Mouse (Mus musculus): ENCODE measurements around the gene Pafah1b3. TPM values are rescaled to one million over a fixed set of nuclear protein-coding genes. Genes with fewer than 3 reads are reported as not detected.
"Not testable (repeated sequence)": the region's sequence is repeated elsewhere in the genome, so short reads cannot be mapped to it uniquely, and the experiment has no call there.

Pafah1b3 gene
- polyA plus RNA-seq (2012; rRNA removed), result 37.1 and 44.4 TPM in 2 replicates

- Histone ChIP-seq H3K4me3 (ENCODE audit: control insufficient read depth, low read depth, low read length) (peak within 1 kb of the TSS; percentile 99), H3K36me3 (ENCODE audit: control insufficient read depth, insufficient read depth, low read length) (no peaks in the 10 kb centered on the region; the same call in 1 of the 2 replicates), H3K27me3 (ENCODE audit: control insufficient read depth, insufficient read depth, low read length) (no peaks in the 10 kb centered on the region), H3K4me1 (ENCODE audit: control insufficient read depth, insufficient read depth, low read length) (peaks cover 21% of the 10 kb centered on the region), H3K27ac (ENCODE audit: control insufficient read depth, insufficient read depth, low read depth, low read length) (peak within 1 kb of the TSS; percentile 98)
- TF ChIP-seq CTCF (IDR thresholded peaks at IDR 0.05; ENCODE audit: control insufficient read depth, insufficient read depth, insufficient replicate concordance, low read depth, low read length), result peak; percentile 17
- TF ChIP-seq POLR2A (IDR thresholded peaks at IDR 0.05; ENCODE audit: control insufficient read depth, low read depth, low read length), result peak; percentile 35
Observed at GRCm38 (mm10) chr7:25297454-25298325, at the start of gene Pafah1b3. TSS of gene Pafah1b3 (minus strand) at chr7:25297986.

GRCm38 (mm10) chr7:25341000-25341784, 43.4 kb upstream of the Pafah1b3 start:
- H3K27me3 ChIP-seq (ENCODE audit: control insufficient read depth, insufficient read depth, low read length), result no peaks in the 10 kb centered on the region
- H3K36me3 ChIP-seq (ENCODE audit: control insufficient read depth, insufficient read depth, low read length), result no peaks in the 10 kb centered on the region
- H3K4me1 ChIP-seq (ENCODE audit: control insufficient read depth, insufficient read depth, low read length), result peaks cover 6% of the 10 kb centered on the region
- H3K4me3 ChIP-seq (ENCODE audit: control insufficient read depth, low read depth, low read length), result no peak overlapping the region
- no peak overlapping the region for H3K27ac ChIP-seq (ENCODE audit: control insufficient read depth, insufficient read depth, low read depth, low read length)
- TF ChIP-seq POLR2A (IDR thresholded peaks at IDR 0.05; ENCODE audit: control insufficient read depth, low read depth, low read length) (no peak), CTCF (IDR thresholded peaks at IDR 0.05; ENCODE audit: control insufficient read depth, insufficient read depth, insufficient replicate concordance, low read depth, low read length) (no peak)

GRCm38 (mm10) chr7:25339329-25339728, 41.5 kb upstream of the Pafah1b3 start:
- Histone ChIP-seq H3K4me1 (ENCODE audit: control insufficient read depth, insufficient read depth, low read length) (peaks cover 4% of the 10 kb centered on the region), H3K27me3 (ENCODE audit: control insufficient read depth, insufficient read depth, low read length) (no peaks in the 10 kb centered on the region), H3K4me3 (ENCODE audit: control insufficient read depth, low read depth, low read length) (no peak overlapping the region), H3K36me3 (ENCODE audit: control insufficient read depth, insufficient read depth, low read length) (no peaks in the 10 kb centered on the region), H3K27ac (ENCODE audit: control insufficient read depth, insufficient read depth, low read depth, low read length) (no peak overlapping the region)
- TF ChIP-seq CTCF (IDR thresholded peaks at IDR 0.05; ENCODE audit: control insufficient read depth, insufficient read depth, insufficient replicate concordance, low read depth, low read length) (no peak), POLR2A (IDR thresholded peaks at IDR 0.05; ENCODE audit: control insufficient read depth, low read depth, low read length) (no peak)

GRCm38 (mm10) chr7:25334472-25334871, 36.7 kb upstream of the Pafah1b3 start:
- no peaks in the 10 kb centered on the region for H3K27me3 ChIP-seq (ENCODE audit: control insufficient read depth, insufficient read depth, low read length)
- TF ChIP-seq POLR2A (IDR thresholded peaks at IDR 0.05; ENCODE audit: control insufficient read depth, low read depth, low read length), result no peak
- TF ChIP-seq CTCF (IDR thresholded peaks at IDR 0.05; ENCODE audit: control insufficient read depth, insufficient read depth, insufficient replicate concordance, low read depth, low read length), result no peak
- peaks cover 4% of the 10 kb centered on the region for H3K4me1 ChIP-seq (ENCODE audit: control insufficient read depth, insufficient read depth, low read length)
- no peak overlapping the region for H3K27ac ChIP-seq (ENCODE audit: control insufficient read depth, insufficient read depth, low read depth, low read length)
- H3K36me3 ChIP-seq (ENCODE audit: control insufficient read depth, insufficient read depth, low read length), result no peaks in the 10 kb centered on the region
- H3K4me3 ChIP-seq (ENCODE audit: control insufficient read depth, low read depth, low read length), result no peak overlapping the region

- no peaks in the 10 kb centered on the region for H3K36me3 ChIP-seq (ENCODE audit: control insufficient read depth, insufficient read depth, low read length)
- H3K4me3 ChIP-seq (ENCODE audit: control insufficient read depth, low read depth, low read length), result no peak overlapping the region
- TF ChIP-seq POLR2A (IDR thresholded peaks at IDR 0.05; ENCODE audit: control insufficient read depth, low read depth, low read length) (no peak), CTCF (IDR thresholded peaks at IDR 0.05; ENCODE audit: control insufficient read depth, insufficient read depth, insufficient replicate concordance, low read depth, low read length) (peak; percentile 80; the same call in 1 of the 2 replicates)
Observed at GRCm38 (mm10) chr7:25333596-25334307, 36.0 kb upstream of the Pafah1b3 start.

GRCm38 (mm10) chr7:25326233-25326632, 28.4 kb upstream of the Pafah1b3 start:
- TF ChIP-seq POLR2A (IDR thresholded peaks at IDR 0.05; ENCODE audit: control insufficient read depth, low read depth, low read length) (no peak), CTCF (IDR thresholded peaks at IDR 0.05; ENCODE audit: control insufficient read depth, insufficient read depth, insufficient replicate concordance, low read depth, low read length) (no peak)
- Histone ChIP-seq H3K4me3 (ENCODE audit: control insufficient read depth, low read depth, low read length) (no peak overlapping the region), H3K27me3 (ENCODE audit: control insufficient read depth, insufficient read depth, low read length) (no peaks in the 10 kb centered on the region), H3K27ac (ENCODE audit: control insufficient read depth, insufficient read depth, low read depth, low read length) (no peak overlapping the region), H3K36me3 (ENCODE audit: control insufficient read depth, insufficient read depth, low read length) (no peaks in the 10 kb centered on the region), H3K4me1 (ENCODE audit: control insufficient read depth, insufficient read depth, low read length) (peaks cover 12% of the 10 kb centered on the region)

More at GRCm38 (mm10) chr7:25333596-25334307, 36.0 kb upstream of the Pafah1b3 start:
- H3K4me1 ChIP-seq (ENCODE audit: control insufficient read depth, insufficient read depth, low read length), result peaks cover 4% of the 10 kb centered on the region
- H3K27me3 ChIP-seq (ENCODE audit: control insufficient read depth, insufficient read depth, low read length), result no peaks in the 10 kb centered on the region
- no peak overlapping the region for H3K27ac ChIP-seq (ENCODE audit: control insufficient read depth, insufficient read depth, low read depth, low read length)

GRCm38 (mm10) chr7:25325431-25325830, 27.6 kb upstream of the Pafah1b3 start:
- not testable (repeated sequence) for H3K4me3 ChIP-seq (ENCODE audit: control insufficient read depth, low read depth, low read length); H3K36me3 ChIP-seq (ENCODE audit: control insufficient read depth, insufficient read depth, low read length); H3K27ac ChIP-seq (ENCODE audit: control insufficient read depth, insufficient read depth, low read depth, low read length); H3K27me3 ChIP-seq (ENCODE audit: control insufficient read depth, insufficient read depth, low read length)
- peaks cover 14% of the 10 kb centered on the region for H3K4me1 ChIP-seq (ENCODE audit: control insufficient read depth, insufficient read depth, low read length)

Data from testis, adult 2 months (tissue).